Mouse (Mus musculus) left cerebral cortex, postnatal 36 days (tissue): ENCODE results near the gene Kirrel3. TPM values are rescaled to one million over a fixed set of nuclear protein-coding genes. Genes with fewer than 3 reads are reported as not detected.
A peak's percentile ranks its signal among the peaks of the same experiment; 100 is the strongest.

ENCODE experiments used
- DNase-seq, 2 experiments: peaks; one replicate each; pipeline ENCODE4 v3.0.0; 2021 to 2022; ENCODE audit warnings: low spot score in 2 of 2, mixed read lengths in 1 of 2
- intact Hi-C: fragments of 180-260 bp; cut with DNase I; formaldehyde crosslinking; loops from one replicate; pipeline ENCODE4 v1.15.1; 2025
- total RNA-seq, 2 experiments: library from RNA; stranded (reverse); gene quantifications; 2 replicates each; pipeline ENCODE4 v1.2.3; 2021

The Kirrel3 gene
- total RNA-seq = 10 to 100 TPM; 61.2 to 65.2 TPM

DNA sequence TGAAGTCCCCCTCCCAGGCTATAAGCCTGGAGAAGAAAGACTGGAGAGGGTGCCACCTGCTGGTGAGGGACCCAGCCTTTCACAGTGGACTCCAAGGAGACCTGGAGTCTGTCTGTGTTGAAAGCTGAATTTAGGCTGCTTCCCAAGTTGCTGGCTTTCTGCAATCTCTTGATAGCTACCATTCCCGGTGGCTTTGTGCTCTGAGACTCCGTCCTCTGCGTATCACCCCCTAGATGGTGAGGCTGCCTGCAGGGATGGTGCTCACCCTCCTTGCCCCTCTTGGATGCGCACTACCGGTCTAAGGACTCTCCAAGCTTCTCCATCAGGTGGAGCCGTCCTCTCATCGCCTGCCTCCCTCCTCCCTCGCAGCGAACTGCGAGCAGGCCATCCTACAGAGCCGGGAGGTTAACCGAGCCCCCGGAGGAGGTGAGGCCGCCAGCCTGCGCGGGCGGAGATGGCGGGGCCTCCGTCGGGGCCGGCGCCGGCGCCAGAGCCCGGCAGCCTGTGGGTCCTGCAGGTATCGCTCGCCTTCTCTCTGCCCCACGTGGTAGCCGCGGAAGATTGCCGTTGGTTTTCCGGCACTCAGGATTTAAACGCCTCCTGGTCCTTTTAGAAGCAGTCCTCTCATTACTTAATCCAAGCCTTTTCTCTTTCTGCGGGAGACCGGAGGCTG, at the start of gene Kirrel3:
Gene Kirrel3 (plus strand): TSS at position 136 of the 673 bp plus-strand sequence.
- intact Hi-C loops = loop anchor here (2.0 to 10.0 kb wide), 4 partner anchors 69 to 1225 kb away; no protein-coding TSS in a partner anchor

DNA sequence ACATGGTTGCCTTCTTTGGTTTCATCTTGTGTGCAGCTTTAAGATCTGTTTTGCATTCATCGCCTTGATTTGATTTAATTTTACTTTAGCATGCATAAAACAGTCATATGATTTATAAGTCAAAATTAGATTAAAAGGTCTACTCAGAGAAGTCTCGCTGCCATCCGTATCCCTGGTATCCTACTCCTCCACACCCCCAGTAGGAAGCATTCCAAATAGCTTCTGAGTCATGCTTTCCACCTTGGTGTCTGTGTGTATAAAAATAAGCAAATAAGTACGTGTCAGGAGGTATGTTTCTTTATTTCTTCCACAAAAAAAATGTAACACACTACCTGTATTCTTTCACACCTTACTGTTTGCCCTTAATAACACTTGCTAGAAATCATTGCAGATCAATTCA, 45.0 kb upstream of the Kirrel3 start:
- intact Hi-C loops = no loop called here
- no peak for DNase-seq

More for the DNA sequence above, at the start of gene Kirrel3:
- DNase-seq = peak; percentile 83

DNA sequence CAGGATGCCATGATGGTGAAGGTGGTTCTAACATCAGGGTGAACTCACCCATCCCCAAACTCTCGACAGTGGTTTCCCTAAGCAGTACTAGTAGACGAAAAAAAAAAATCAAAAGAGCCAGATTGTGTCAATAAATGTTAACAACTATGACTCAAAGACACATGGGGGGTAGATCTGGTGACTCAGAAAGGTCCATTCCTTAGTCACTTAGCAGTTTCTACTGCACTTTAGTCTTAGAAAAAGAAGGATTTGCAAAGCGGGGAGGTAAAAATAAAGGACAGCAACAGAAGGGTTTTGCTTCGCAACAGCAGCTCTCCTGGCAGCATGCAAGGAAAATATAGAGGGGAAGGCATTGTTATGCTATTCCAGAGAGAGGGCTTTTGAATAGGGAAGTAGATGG, 41.7 kb upstream of the Kirrel3 start:
- intact Hi-C loops = no loop called here
- no peak for DNase-seq

DNA sequence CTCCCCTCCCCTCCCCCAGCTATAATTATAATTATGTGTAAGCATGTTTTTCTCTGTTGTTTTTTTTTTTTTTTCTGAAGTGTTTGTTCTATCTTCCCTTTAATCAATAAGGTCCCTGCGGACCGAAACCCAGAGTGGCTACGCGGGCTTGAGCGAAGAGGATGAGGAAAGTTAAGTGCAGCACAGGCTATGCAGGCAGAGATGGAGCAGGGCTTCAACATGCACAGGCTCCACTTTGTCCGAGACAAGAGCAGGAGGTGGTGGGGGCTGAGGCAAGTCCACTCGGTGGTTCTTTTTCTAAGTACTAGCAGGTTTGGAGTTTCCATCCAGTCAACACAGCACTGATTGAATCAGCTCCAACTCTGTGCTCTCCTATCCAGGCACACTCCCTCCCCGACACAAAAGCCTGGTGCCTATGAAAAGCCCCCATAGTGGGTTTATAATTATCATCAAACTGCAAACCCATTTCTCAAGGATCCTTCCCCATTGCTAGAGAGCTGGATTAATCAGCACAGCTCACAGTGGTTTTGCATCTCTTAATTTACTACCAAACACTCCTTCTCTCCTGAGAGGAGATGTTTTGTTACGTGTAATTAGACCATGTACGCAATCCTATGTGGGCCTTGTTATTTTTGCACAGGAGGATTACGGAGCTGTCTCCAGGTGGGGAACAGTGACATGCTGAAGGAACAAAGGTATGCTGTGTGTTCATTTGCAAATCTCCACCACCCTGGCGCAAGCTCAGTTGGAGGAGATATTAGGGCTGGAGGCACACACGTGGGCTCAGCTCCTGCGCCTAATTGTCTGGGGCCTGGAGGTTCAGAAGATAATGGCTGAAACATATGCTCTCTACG, 39.0 kb upstream of the Kirrel3 start:
- intact Hi-C loops = no loop called here
- DNase-seq = no peak

DNA sequence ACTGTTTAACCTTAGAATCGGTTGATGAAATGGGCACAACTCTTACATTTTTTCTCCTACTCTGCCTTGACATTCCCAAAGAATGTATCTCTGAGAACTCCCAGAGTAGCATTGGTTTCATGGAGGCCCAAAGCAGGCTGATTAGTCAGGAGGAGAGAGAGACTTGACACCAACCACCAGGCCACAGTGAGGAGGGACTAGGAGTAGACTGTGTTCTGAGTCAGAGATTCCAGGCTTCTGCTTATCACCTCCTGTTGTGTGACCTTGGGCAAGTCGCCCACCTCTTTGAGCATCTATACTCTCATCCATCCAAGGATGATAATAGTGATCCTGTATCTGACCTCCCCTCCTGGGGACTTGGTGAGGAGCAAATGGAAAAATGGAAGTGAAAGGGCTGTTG, 38.0 kb upstream of the Kirrel3 start:
- DNase-seq = no peak
- intact Hi-C loops = no loop called here

DNA sequence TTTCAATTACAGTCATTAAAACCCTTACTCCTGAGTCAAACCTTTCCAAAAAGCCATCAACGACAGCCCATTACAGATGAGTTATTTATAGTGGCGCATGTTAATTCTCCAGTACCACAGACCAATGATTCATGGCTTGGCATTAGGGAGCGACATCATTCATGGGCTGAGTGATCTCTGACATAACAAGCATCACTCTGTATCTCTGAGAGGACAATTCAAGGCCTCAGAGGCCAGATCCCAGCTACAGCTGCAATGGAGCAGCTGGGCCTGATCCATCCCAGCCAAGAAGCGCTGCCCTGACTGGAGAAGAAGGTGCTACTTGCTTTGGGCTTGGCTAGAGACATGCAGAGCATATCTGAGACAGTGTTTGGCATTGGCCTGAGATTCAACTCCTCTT, 37.2 kb upstream of the Kirrel3 start:
- intact Hi-C loops = no loop called here
- no peak for DNase-seq

DNA sequence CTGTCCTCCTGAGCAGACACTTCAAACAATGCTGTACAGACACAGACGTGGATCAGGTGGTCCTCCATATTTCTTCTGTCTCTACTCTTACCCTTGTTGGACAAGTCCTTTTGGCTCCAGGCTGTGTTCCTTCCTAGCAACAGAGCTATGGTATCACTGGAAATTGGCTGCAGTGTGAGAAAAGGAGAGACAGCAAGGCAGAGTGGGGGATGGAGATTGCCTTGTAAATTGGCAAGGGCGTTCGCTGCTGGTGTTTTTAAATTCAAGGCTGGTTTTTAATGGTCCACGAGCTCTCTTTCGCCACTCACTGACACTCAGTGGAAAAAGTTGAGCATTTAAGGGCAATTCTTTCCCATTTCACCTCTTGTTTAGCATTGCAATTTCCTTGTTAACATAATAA, 27.5 kb upstream of the Kirrel3 start:
- DNase-seq = no peak
- intact Hi-C loops = no loop called here

DNA sequence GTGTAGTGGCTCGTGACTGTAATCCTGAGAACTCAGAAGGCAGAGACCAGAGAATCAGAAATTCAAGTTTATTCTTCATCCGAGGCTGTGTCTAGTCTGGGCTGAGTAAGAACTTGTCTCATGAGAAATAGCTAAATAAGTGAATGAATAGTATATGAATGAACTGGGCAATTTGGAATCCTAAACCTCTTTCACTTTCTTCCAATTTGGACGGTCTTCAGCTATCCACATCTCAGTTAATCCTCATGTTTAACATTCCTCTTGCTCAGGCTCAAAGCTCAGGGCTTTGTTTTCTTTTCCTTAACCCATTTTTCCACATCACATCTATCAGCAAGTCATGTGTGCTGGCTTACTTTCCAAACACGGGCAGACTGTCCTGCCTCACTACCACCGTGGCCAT, 25.7 kb upstream of the Kirrel3 start:
- intact Hi-C loops = no loop called here
- no peak for DNase-seq

- intact Hi-C loops = no loop called here
Measured at GRCm38 (mm10) chr9:34463666-34464065, 22.0 kb upstream of the Kirrel3 start.

GRCm38 (mm10) chr9:34466058-34466457, 19.6 kb upstream of the Kirrel3 start:
- DNase-seq = no peak
- intact Hi-C loops = no loop called here

More at GRCm38 (mm10) chr9:34463666-34464065, 22.0 kb upstream of the Kirrel3 start:
- DNase-seq = no peak

DNA sequence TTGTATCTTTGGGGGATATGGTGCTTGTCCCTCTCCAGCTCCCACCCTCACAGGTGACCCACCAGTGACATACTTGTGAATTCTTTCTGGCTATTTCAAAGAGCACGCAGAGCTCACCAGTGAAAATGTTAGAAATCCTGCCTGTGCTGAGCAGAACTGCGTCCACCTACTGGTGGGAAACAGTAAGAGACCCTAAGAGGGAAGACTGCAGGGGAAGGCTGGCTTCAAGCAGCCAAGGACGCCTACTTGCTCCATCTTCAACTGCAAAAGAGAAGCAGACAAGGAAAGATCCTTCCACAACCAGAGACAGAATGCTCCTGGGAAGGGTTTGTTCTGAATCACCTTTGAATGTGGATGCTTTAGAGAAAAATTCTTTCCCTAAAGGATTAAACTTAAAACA, 16.5 kb upstream of the Kirrel3 start:
- no peak for DNase-seq
- intact Hi-C loops = no loop called here

DNA sequence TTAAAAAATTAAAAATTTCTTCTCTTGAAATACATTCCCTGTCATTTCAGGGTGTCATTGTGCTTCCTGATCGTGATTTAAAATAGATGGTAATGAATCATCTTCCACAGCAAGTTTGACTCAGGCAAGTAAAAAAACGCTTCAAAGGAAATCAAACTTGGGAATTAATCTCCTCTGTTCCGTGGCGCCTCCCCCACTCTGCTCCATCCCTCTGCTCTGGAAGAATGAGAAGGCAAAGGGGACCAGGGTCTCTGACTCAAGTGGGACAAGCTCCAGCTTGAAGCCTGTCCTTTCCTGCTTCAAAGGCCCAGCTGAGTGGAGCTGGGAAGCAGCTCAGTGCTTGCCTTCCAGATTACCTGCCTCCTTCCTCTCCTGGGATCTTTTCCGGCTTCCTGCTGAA, 9.5 kb upstream of the Kirrel3 start:
- intact Hi-C loops = no loop called here
- DNase-seq = no peak

GRCm38 (mm10) chr9:34478494-34478893, 7.2 kb upstream of the Kirrel3 start:
- no peak for DNase-seq
- intact Hi-C loops = no loop called here

- intact Hi-C loops = loop anchor here (10.0 kb wide), 1 partner anchor 628 kb away; no protein-coding TSS in a partner anchor
- no peak for DNase-seq
Measured at GRCm38 (mm10) chr9:34483236-34483635, 2.5 kb upstream of the Kirrel3 start.

GRCm38 (mm10) chr9:34484665-34485064, 1.0 kb upstream of the Kirrel3 start:
- DNase-seq = no peak
- intact Hi-C loops = loop anchor here (5.0 to 10.0 kb wide), 3 partner anchors 67 to 630 kb away; no protein-coding TSS in a partner anchor

- peak in 1 of 2 experiments; percentile 22 for DNase-seq
Measured at GRCm38 (mm10) chr9:34488267-34488666, 2.6 kb downstream of the Kirrel3 start.

DNA sequence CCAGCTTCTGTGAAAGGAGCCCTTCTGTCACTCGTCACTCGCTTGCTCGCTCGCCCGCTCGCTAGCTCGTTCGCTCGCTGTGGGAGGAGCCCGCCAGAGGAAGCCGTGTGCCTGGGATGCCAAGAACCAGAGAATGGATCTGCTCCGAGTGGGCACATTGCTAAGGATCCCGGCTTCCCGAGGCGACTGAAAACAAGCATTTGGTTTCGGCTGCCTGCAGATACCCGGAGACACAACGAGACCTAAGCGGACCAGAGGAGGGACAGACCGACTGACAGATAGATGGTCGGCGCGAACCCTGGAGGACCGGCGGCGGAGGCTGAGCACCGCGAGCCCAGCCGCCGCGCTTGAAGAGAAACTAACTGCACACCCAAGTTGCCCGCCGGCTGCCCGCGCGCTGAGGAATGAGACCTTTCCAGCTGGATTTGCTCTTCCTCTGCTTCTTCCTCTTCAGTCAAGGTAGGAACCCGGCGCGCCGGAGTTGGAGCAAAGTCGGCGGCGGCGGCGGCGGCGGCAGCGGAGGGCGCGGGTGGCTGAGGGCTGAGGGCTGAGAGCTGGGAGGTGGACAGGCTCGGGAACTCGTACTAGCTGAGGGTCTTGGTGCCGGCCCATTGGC, 3.1 kb downstream of the Kirrel3 start:
- intact Hi-C loops = loop anchor here (5.0 to 10.0 kb wide), 3 partner anchors 72 to 634 kb away; no protein-coding TSS in a partner anchor

More at GRCm38 (mm10) chr9:34488267-34488666, 2.6 kb downstream of the Kirrel3 start:
- intact Hi-C loops = loop anchor here (5.0 to 10.0 kb wide), 3 partner anchors 71 to 633 kb away; no protein-coding TSS in a partner anchor

GRCm38 (mm10) chr9:34489316-34489710, 3.6 kb downstream of the Kirrel3 start:
- peak in 1 of 2 experiments; percentile 18 for DNase-seq
- intact Hi-C loops = loop anchor here (5.0 to 10.0 kb wide), 3 partner anchors 72 to 635 kb away; no protein-coding TSS in a partner anchor

More for the DNA sequence above, 3.1 kb downstream of the Kirrel3 start:
- peak; percentile 78 to 80 for DNase-seq

DNA sequence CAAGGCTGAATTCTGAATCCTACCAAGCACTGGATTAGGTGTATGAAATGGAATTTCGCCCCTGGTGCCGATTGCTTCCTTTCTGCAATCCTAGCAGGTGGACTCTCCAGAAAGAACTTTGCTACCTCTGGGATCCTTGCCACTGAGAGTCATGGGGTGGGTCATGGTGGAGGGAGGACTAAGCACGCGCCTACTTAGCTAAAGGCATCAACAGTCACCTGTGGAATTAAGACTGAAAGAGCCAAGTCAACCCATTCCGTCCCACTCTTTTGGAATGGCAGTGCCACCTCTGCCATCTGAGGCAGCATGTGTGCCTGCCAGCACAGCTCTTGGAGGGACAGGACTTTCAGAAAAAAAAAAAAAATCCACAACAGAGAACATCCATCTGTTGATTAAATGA, 4.1 kb downstream of the Kirrel3 start:
- intact Hi-C loops = loop anchor here (5.0 to 10.0 kb wide), 5 partner anchors 72 to 675 kb away; no protein-coding TSS in a partner anchor
- no peak for DNase-seq

- intact Hi-C loops = loop anchor here (10.0 kb wide), 2 partner anchors 373 to 673 kb away; no protein-coding TSS in a partner anchor
- DNase-seq = no peak
Measured at GRCm38 (mm10) chr9:34492121-34492520, 6.4 kb downstream of the Kirrel3 start.
